Mouse (Mus musculus): ENCODE data around the gene Mbtps1.

DNA sequence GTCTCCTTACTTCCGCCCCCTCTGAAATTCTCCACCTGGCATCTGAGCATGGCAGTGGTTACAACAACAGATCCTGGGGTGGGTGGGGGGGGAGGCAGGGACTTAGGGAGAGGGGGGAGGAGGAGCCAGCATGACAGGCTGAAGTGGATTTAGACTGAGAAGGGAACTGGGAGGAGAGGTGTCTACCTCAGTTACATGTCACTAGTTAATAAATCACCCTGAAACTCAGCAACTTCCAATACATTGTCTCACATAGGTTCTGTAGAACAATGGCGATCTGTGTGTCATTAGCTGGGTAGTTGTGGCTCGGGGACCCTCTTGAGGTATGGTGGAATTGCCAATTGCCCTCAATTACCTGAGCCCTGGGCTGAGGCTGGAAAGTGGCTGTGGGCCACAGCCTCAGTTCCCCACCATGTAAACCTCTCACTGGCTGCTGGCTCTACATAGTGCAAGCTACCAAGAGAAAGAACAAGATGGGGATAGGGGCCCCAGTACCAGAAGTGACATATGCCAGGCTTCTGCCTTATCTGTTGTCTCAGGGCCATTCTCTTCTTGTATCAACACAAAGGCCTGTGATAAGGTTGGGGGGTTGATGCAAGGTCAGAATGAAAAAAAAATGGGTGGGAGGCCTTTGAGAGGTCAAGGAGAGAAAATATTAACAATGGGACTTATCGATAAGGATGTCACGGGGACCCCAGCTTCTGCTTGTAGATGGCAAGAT, 22.1 kb upstream of the Mbtps1 start:
- TF ChIP-seq CTCF (IDR thresholded peaks at IDR 0.05; ENCODE audit: extremely low read depth, insufficient read depth, insufficient read length, insufficient replicate concordance) (no peak), POLR2A (IDR thresholded peaks at IDR 0.05; ENCODE audit: low read depth, low read length) (no peak)
